Mouse (Mus musculus) erythroblast, embryonic 14.5 days (primary cell): ENCODE measurements at regions not wholly inside any gene's neighbourhood (a gene's known extent, or its start where the extent isn't known, plus 50 kb on each side); places are given as distances from the start of the nearest gene placed in this dataset.

Source experiments
- H3K27me3 ChIP-seq: 2 replicates; pipeline ENCODE4 v1.6.1; 2012; ENCODE audit warnings: inconsistent platforms; ENCODE audit not compliant: control insufficient read depth
- H3K36me3 ChIP-seq: 2 replicates; pipeline ENCODE4 v1.6.1; 2012; ENCODE audit warnings: mild to moderate bottlenecking, inconsistent platforms; ENCODE audit not compliant: control insufficient read depth
- H3K4me1 ChIP-seq: 2 replicates; pipeline ENCODE4 v1.6.1; 2012; ENCODE audit warnings: inconsistent platforms; ENCODE audit not compliant: control insufficient read depth
- H3K4me3 ChIP-seq: replicated peaks from 2 replicates; pipeline ENCODE3; 2012; ENCODE audit warnings: moderate library complexity, mild to moderate bottlenecking, inconsistent platforms
- H3K9me3 ChIP-seq: 2 replicates; pipeline ENCODE4 v1.6.1; 2012; ENCODE audit warnings: low read length, inconsistent platforms, mixed read lengths; ENCODE audit not compliant: control insufficient read depth
- GATA1 ChIP-seq: IDR thresholded peaks from 2 replicates; pipeline ENCODE4 v1.6.1; 2012; ENCODE audit warnings: low read length, inconsistent platforms, mixed read lengths
- TAL1 ChIP-seq: IDR thresholded peaks from 3 replicates; pipeline ENCODE4 v1.6.1; 2012; ENCODE audit warnings: low read length, inconsistent platforms, mixed read lengths

DNA sequence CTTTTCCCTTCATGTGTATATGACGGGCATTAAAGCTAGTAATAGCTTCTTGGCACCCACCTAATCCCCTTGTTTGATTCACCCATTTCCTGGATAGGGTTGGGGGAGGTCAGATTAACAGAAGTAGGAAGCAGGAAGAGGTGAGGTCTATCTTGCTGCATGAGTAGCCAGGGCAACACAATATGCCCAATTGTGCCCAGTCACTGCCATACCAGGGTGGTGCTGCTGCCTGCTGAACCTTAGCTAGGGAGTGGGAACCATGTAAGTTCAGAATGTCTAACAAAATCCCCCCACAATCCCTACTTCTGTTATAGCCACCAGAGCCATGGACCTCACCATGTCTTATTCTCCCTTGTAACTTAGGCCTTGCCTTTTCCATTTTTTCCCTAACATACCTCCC, 106.1 kb upstream of the Lgalsl start:
- Histone ChIP-seq H3K36me3 (no peaks in the 10 kb centered on the region), H3K4me1 (peaks cover 4% of the 10 kb centered on the region), H3K9me3 (no peaks in the 10 kb centered on the region), H3K4me3 (no peak overlapping the region), H3K27me3 (peaks cover 41% of the 10 kb centered on the region)
- TF ChIP-seq TAL1 (no peak), GATA1 (no peak)

DNA sequence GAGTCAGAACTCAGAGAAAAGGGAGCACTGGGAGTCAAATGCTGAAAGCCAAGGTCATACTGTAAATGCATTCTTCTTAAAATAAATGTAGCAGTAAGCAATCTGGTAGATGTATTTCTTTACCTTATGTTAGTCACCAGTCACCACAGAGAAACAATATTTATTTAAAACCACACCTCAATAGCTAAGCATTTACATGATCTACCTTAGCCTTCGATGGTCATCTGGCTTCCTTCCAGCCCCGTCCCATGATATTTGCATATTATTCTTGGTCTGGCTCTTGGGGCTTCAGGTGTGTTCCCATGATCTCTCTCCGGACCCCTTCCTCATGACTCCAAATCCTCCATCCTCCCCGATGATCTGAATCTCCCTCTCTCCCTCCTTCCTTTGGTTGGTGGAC, 107.1 kb upstream of the Lgalsl start:
- TF ChIP-seq GATA1, result no peak
- no peak for TF ChIP-seq TAL1
- H3K27me3 ChIP-seq, result peaks cover 34% of the 10 kb centered on the region
- no peaks in the 10 kb centered on the region for H3K36me3 ChIP-seq
- H3K4me3 ChIP-seq, result no peak overlapping the region
- peaks cover 4% of the 10 kb centered on the region for H3K4me1 ChIP-seq
- no peaks in the 10 kb centered on the region for H3K9me3 ChIP-seq

- peaks cover 4% of the 10 kb centered on the region for H3K4me1 ChIP-seq
- no peaks in the 10 kb centered on the region for H3K9me3 ChIP-seq
- H3K36me3 ChIP-seq, result no peaks in the 10 kb centered on the region
- no peak overlapping the region for H3K4me3 ChIP-seq
- H3K27me3 ChIP-seq, result peaks cover 25% of the 10 kb centered on the region
- TF ChIP-seq GATA1, result no peak
- no peak for TF ChIP-seq TAL1
Observed at GRCm38 (mm10) chr11:20939644-20940043, 108.8 kb upstream of the Lgalsl start.

- Histone ChIP-seq H3K4me1 (peaks cover 3% of the 10 kb centered on the region), H3K4me3 (no peak overlapping the region), H3K36me3 (no peaks in the 10 kb centered on the region), H3K27me3 (peaks cover 21% of the 10 kb centered on the region), H3K9me3 (no peaks in the 10 kb centered on the region)
- TF ChIP-seq GATA1 (no peak), TAL1 (no peak)
Observed at GRCm38 (mm10) chr11:20941546-20941945, 110.7 kb upstream of the Lgalsl start.

GRCm38 (mm10) chr11:20955561-20955960, 124.7 kb upstream of the Lgalsl start:
- TF ChIP-seq GATA1 (no peak), TAL1 (no peak)
- H3K9me3 ChIP-seq, result no peaks in the 10 kb centered on the region
- peaks cover 8% of the 10 kb centered on the region for H3K27me3 ChIP-seq
- no peaks in the 10 kb centered on the region for H3K36me3 ChIP-seq
- H3K4me1 ChIP-seq, result peaks cover 12% of the 10 kb centered on the region
- H3K4me3 ChIP-seq, result no peak overlapping the region

DNA sequence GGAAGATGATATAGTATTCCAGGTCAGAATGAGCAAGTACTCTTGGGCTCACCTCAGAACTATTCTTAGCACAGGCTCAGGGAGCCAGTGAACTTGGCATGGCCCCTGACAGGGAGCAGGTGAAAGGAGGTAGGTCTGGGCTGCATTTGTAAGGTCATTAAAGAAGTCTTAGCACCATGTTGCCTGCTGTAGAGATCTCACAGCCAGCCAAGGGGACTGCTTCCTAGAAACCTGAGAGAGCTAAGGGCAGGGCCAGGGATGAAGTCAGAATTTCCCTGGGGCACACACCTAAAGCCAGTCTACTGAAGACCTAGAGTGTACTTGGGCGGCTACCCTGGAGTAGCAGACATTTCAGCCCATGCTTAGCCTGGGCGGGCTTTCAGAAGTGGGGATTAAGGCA, 126.9 kb upstream of the Lgalsl start:
- Histone ChIP-seq H3K36me3 (no peaks in the 10 kb centered on the region), H3K4me3 (no peak overlapping the region), H3K27me3 (peaks cover 2% of the 10 kb centered on the region), H3K9me3 (no peaks in the 10 kb centered on the region), H3K4me1 (peaks cover 12% of the 10 kb centered on the region)
- TF ChIP-seq GATA1 (no peak), TAL1 (no peak)

- Histone ChIP-seq H3K9me3 (no peaks in the 10 kb centered on the region), H3K4me3 (no peak overlapping the region), H3K36me3 (no peaks in the 10 kb centered on the region), H3K27me3 (peaks cover 2% of the 10 kb centered on the region), H3K4me1 (peaks cover 12% of the 10 kb centered on the region)
- TF ChIP-seq TAL1 (no peak), GATA1 (no peak)
Observed at GRCm38 (mm10) chr11:20958233-20958632, 127.4 kb upstream of the Lgalsl start.

- H3K9me3 ChIP-seq, result no peaks in the 10 kb centered on the region
- no peaks in the 10 kb centered on the region for H3K36me3 ChIP-seq
- no peak overlapping the region for H3K4me3 ChIP-seq
- peaks cover 12% of the 10 kb centered on the region for H3K4me1 ChIP-seq
- peaks cover 2% of the 10 kb centered on the region for H3K27me3 ChIP-seq
- TF ChIP-seq TAL1 (no peak), GATA1 (no peak)
Observed at GRCm38 (mm10) chr11:20960066-20960465, 129.2 kb upstream of the Lgalsl start.

GRCm38 (mm10) chr11:20960750-20961149, 129.9 kb upstream of the Lgalsl start:
- Histone ChIP-seq H3K36me3 (no peaks in the 10 kb centered on the region), H3K4me3 (no peak overlapping the region), H3K4me1 (peaks cover 12% of the 10 kb centered on the region), H3K9me3 (no peaks in the 10 kb centered on the region), H3K27me3 (peaks cover 2% of the 10 kb centered on the region)
- TF ChIP-seq TAL1 (no peak), GATA1 (no peak)

- Histone ChIP-seq H3K36me3 (no peaks in the 10 kb centered on the region), H3K9me3 (no peaks in the 10 kb centered on the region), H3K4me1 (peaks cover 12% of the 10 kb centered on the region), H3K27me3 (peaks cover 2% of the 10 kb centered on the region; the same call in 1 of the 2 replicates), H3K4me3 (no peak overlapping the region)
- TF ChIP-seq TAL1 (no peak), GATA1 (no peak)
Observed at GRCm38 (mm10) chr11:20961626-20962025, 129.5 kb upstream of the Peli1 start.
